Mouse (Mus musculus): ENCODE data around the gene Dhx57. TPM values are rescaled to one million over a fixed set of nuclear protein-coding genes. Genes with fewer than 3 reads are reported as not detected.

The Dhx57 gene
- polyA plus RNA-seq, 1 experiment from 2014 or later = 3.4 TPM

GRCm38 (mm10) chr17:80268151-80268550 lies 22.1 kb downstream of the Dhx57 start:
- Histone ChIP-seq H3K4me3 (ENCODE audit: low read depth, low read length) (no peak overlapping the region), H3K9me3 (ENCODE audit: control insufficient read depth) (no peaks in the 10 kb centered on the region), H3K4me1 (replicated peaks; ENCODE audit: control insufficient read depth, insufficient read depth, low read length) (no peaks in the 10 kb centered on the region), H3K36me3 (ENCODE audit: control insufficient read depth, insufficient read depth) (peaks cover 72% of the 10 kb centered on the region), H3K27ac (ENCODE audit: low read depth, low read length) (no peak overlapping the region), H3K4me2 (replicated peaks; ENCODE audit: low read depth) (no peak overlapping the region), H3K9ac (ENCODE audit: low read depth, low read length) (no peak overlapping the region), H3K27me3 (replicated peaks; ENCODE audit: control insufficient read depth, insufficient read depth, low read length) (no peaks in the 10 kb centered on the region)
- 96% methylated on average over 3 of the region's 3 CpGs for WGBS
- TF ChIP-seq CTCF (IDR thresholded peaks at IDR 0.05; ENCODE audit: low read depth) = no peak
- no peak for ATAC-seq

- H3K27ac ChIP-seq (ENCODE audit: low read depth, low read length) = no peak overlapping the region
- ATAC-seq = no peak
- no peaks in the 10 kb centered on the region for H3K9me3 ChIP-seq (ENCODE audit: control insufficient read depth)
- no peak for TF ChIP-seq CTCF (IDR thresholded peaks at IDR 0.05; ENCODE audit: low read depth)
- H3K9ac ChIP-seq (ENCODE audit: low read depth, low read length) = no peak overlapping the region
- H3K4me3 ChIP-seq (ENCODE audit: low read depth, low read length) = no peak overlapping the region
- H3K4me1 ChIP-seq (replicated peaks; ENCODE audit: control insufficient read depth, insufficient read depth, low read length) = no peaks in the 10 kb centered on the region
- WGBS = 92% methylated on average over 4 of the region's 4 CpGs
- H3K27me3 ChIP-seq (replicated peaks; ENCODE audit: control insufficient read depth, insufficient read depth, low read length) = no peaks in the 10 kb centered on the region
- H3K4me2 ChIP-seq (replicated peaks; ENCODE audit: low read depth) = no peak overlapping the region
- H3K36me3 ChIP-seq (ENCODE audit: control insufficient read depth, insufficient read depth) = peaks cover 69% of the 10 kb centered on the region
Observed at GRCm38 (mm10) chr17:80267065-80267464, 23.2 kb downstream of the Dhx57 start.

DNA sequence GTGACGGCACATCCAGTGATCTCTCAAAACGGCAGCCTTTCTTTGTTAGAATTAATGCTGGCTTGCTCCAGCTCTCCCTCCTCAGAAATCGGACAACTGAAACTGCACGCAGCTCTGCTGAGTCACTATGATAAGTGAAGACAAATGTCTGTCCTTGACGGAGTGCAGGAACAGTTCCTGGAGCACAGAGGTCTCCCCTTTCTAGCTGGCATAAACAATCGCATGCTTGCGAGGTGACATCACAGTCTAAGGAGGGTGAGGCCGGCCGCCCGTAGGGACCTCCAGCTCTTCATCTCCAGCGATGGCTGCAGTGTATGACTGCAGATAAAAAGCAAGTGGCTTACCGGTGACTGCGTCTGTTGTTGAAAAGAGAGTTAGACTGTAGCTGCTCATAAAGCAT lies 35.1 kb downstream of the Dhx57 start:
- peaks cover 74% of the 10 kb centered on the region for H3K36me3 ChIP-seq (ENCODE audit: control insufficient read depth, insufficient read depth)
- no peaks in the 10 kb centered on the region for H3K4me1 ChIP-seq (replicated peaks; ENCODE audit: control insufficient read depth, insufficient read depth, low read length)
- no peak overlapping the region for H3K4me3 ChIP-seq (ENCODE audit: low read depth, low read length)
- H3K4me2 ChIP-seq (replicated peaks; ENCODE audit: low read depth) = peak overlapping the region; percentile 46; the same call in 1 of the 2 replicates
- WGBS = 19% methylated on average over 13 of the region's 13 CpGs
- no peaks in the 10 kb centered on the region for H3K9me3 ChIP-seq (ENCODE audit: control insufficient read depth)
- no peaks in the 10 kb centered on the region for H3K27me3 ChIP-seq (replicated peaks; ENCODE audit: control insufficient read depth, insufficient read depth, low read length)
- no peak overlapping the region for H3K9ac ChIP-seq (ENCODE audit: low read depth, low read length)
- no peak for TF ChIP-seq CTCF (IDR thresholded peaks at IDR 0.05; ENCODE audit: low read depth)
- peak overlapping the region; percentile 30 for H3K27ac ChIP-seq (ENCODE audit: low read depth, low read length)
- ATAC-seq = peak; percentile 90

- Histone ChIP-seq H3K27me3 (replicated peaks; ENCODE audit: control insufficient read depth, insufficient read depth, low read length) (no peaks in the 10 kb centered on the region), H3K36me3 (ENCODE audit: control insufficient read depth, insufficient read depth) (peaks cover 73% of the 10 kb centered on the region), H3K9me3 (ENCODE audit: control insufficient read depth) (no peaks in the 10 kb centered on the region), H3K27ac (ENCODE audit: low read depth, low read length) (peak overlapping the region; percentile 42; the same call in 1 of the 2 replicates), H3K4me2 (replicated peaks; ENCODE audit: low read depth) (no peak overlapping the region), H3K4me3 (ENCODE audit: low read depth, low read length) (no peak overlapping the region), H3K4me1 (replicated peaks; ENCODE audit: control insufficient read depth, insufficient read depth, low read length) (no peaks in the 10 kb centered on the region), H3K9ac (ENCODE audit: low read depth, low read length) (no peak overlapping the region)
- WGBS = 90% methylated on average over 5 of the region's 5 CpGs
- no peak for TF ChIP-seq CTCF (IDR thresholded peaks at IDR 0.05; ENCODE audit: low read depth)
- no peak for ATAC-seq
Observed at GRCm38 (mm10) chr17:80254421-80254820, 35.9 kb downstream of the Dhx57 start.

- Histone ChIP-seq H3K9ac (ENCODE audit: low read depth, low read length) (no peak overlapping the region), H3K4me2 (replicated peaks; ENCODE audit: low read depth) (no peak overlapping the region), H3K27ac (ENCODE audit: low read depth, low read length) (0 out of 2 replicates have a peak overlapping the region, but pooled peaks have one; percentile 15), H3K4me3 (ENCODE audit: low read depth, low read length) (no peak overlapping the region), H3K36me3 (ENCODE audit: control insufficient read depth, insufficient read depth) (peaks cover 71% of the 10 kb centered on the region), H3K27me3 (replicated peaks; ENCODE audit: control insufficient read depth, insufficient read depth, low read length) (no peaks in the 10 kb centered on the region), H3K9me3 (ENCODE audit: control insufficient read depth) (no peaks in the 10 kb centered on the region), H3K4me1 (replicated peaks; ENCODE audit: control insufficient read depth, insufficient read depth, low read length) (no peaks in the 10 kb centered on the region)
- no peak for TF ChIP-seq CTCF (IDR thresholded peaks at IDR 0.05; ENCODE audit: low read depth)
- 76% methylated on average over 13 of the region's 13 CpGs for WGBS
- no peak for ATAC-seq
Observed at GRCm38 (mm10) chr17:80252757-80253525, 37.3 kb downstream of the Dhx57 start.

GRCm38 (mm10) chr17:80243116-80243515 lies 47.2 kb downstream of the Dhx57 start:
- Histone ChIP-seq H3K4me2 (replicated peaks; ENCODE audit: low read depth) (no peak overlapping the region), H3K4me3 (ENCODE audit: low read depth, low read length) (no peak overlapping the region), H3K9ac (ENCODE audit: low read depth, low read length) (no peak overlapping the region), H3K4me1 (replicated peaks; ENCODE audit: control insufficient read depth, insufficient read depth, low read length) (no peaks in the 10 kb centered on the region), H3K27me3 (replicated peaks; ENCODE audit: control insufficient read depth, insufficient read depth, low read length) (no peaks in the 10 kb centered on the region), H3K36me3 (ENCODE audit: control insufficient read depth, insufficient read depth) (peaks cover 79% of the 10 kb centered on the region), H3K27ac (ENCODE audit: low read depth, low read length) (no peak overlapping the region), H3K9me3 (ENCODE audit: control insufficient read depth) (no peaks in the 10 kb centered on the region)
- ATAC-seq = no peak
- 66% methylated on average over 13 of the region's 13 CpGs for WGBS
- TF ChIP-seq CTCF (IDR thresholded peaks at IDR 0.05; ENCODE audit: low read depth) = no peak
